Mouse (Mus musculus) embryo, embryonic 10 days (tissue): Measurements from ENCODE around the gene Nfkbie.

ENCODE experiments used
- DNase-seq: peaks from one replicate; pipeline ENCODE4 v3.0.0-alpha.2; 2015; ENCODE audit warnings: low spot score

Nfkbie gene

GRCm38 (mm10) chr17:45563216-45563615, 7.7 kb downstream of the Nfkbie start:
- DNase-seq: no peak

GRCm38 (mm10) chr17:45563655-45564530, 8.4 kb downstream of the Nfkbie start, which contains the start of gene Slc35b2:
TSS of gene Slc35b2 (plus strand) at chr17:45563874.
- DNase-seq: peak; percentile 93

- DNase-seq: no peak
These were observed 9.1 kb downstream of the Nfkbie start for GRCm38 (mm10) chr17:45564531-45565084.

- no peak for DNase-seq
These were observed 9.6 kb downstream of the Nfkbie start for GRCm38 (mm10) chr17:45565103-45565502.

GRCm38 (mm10) chr17:45566031-45566359, 10.5 kb downstream of the Nfkbie start:
- DNase-seq: no peak

- DNase-seq: peak; percentile 40
These were observed 11.1 kb downstream of the Nfkbie start for GRCm38 (mm10) chr17:45566360-45567161.

- DNase-seq: peak; percentile 62
These were observed 11.7 kb downstream of the Nfkbie start for GRCm38 (mm10) chr17:45567162-45567601.

GRCm38 (mm10) chr17:45568990-45569389, 13.5 kb downstream of the Nfkbie start:
- DNase-seq: no peak

- DNase-seq: no peak
These were observed 14.5 kb downstream of the Nfkbie start for GRCm38 (mm10) chr17:45569999-45570398.

GRCm38 (mm10) chr17:45572103-45573086, 16.9 kb downstream of the Nfkbie start:
- DNase-seq: peak; percentile 89

- peak; percentile 98 for DNase-seq
These were observed 17.7 kb downstream of the Nfkbie start, which contains the start of gene Hsp90ab1 for GRCm38 (mm10) chr17:45573087-45573779. TSS of gene Hsp90ab1 (minus strand) at chr17:45573271.

GRCm38 (mm10) chr17:45573780-45574123, 18.2 kb downstream of the Nfkbie start:
- DNase-seq: peak; percentile 95

- DNase-seq: peak; percentile 56
These were observed 18.7 kb downstream of the Nfkbie start for GRCm38 (mm10) chr17:45574129-45574761.

GRCm38 (mm10) chr17:45575123-45575897, 19.8 kb downstream of the Nfkbie start:
- no peak for DNase-seq

- no peak for DNase-seq
These were observed 22.7 kb downstream of the Nfkbie start for GRCm38 (mm10) chr17:45578242-45578641.

- no peak for DNase-seq
These were observed 23.3 kb downstream of the Nfkbie start for GRCm38 (mm10) chr17:45578843-45579242.

- DNase-seq: no peak
These were observed 24.1 kb downstream of the Nfkbie start for GRCm38 (mm10) chr17:45579554-45579953.

- no peak for DNase-seq
These were observed 25.5 kb downstream of the Nfkbie start for GRCm38 (mm10) chr17:45580958-45581477.

GRCm38 (mm10) chr17:45581567-45581983, 26.1 kb downstream of the Nfkbie start:
- peak; percentile 84 for DNase-seq
